In genomic region chr11:117828149-117828887, GRCm38 (mm10) we compare ENCODE assay signal across 8 mouse cellular contexts. TPM values are rescaled to one million over a fixed set of nuclear protein-coding genes. Genes with fewer than 3 reads are reported as not detected.
DNase-seq lines count a peak whose midpoint lies in the region; ATAC-seq and TF ChIP-seq lines count a peak whose summit lies in the region.

No protein-coding gene starts in this region.

- no peak for TF ChIP-seq POLR2A in lung, adult 2 months (IDR thresholded peaks at IDR 0.05; ENCODE audit: borderline replicate concordance, extremely low read depth, low read depth, low read length)

- 34% methylated on average over 18 of the region's 18 CpGs for WGBS in lung, adult 2 months
- 79% methylated on average over 18 of the region's 18 CpGs for WGBS in hindbrain, embryonic 15.5 days
- WGBS in liver, embryonic 15.5 days (ENCODE audit: insufficient replicate concordance): 43% methylated on average over 18 of the region's 18 CpGs
- 53% methylated on average over 18 of the region's 18 CpGs for WGBS in stomach, postnatal 0 days

- peaks cover 24% of the 10 kb centered on the region for H3K4me1 ChIP-seq in lung, adult 2 months (ENCODE audit: control insufficient read depth, insufficient read depth, low read length)
- peaks cover 46% of the 10 kb centered on the region for H3K4me1 ChIP-seq in hindbrain, embryonic 15.5 days (replicated peaks)
- peaks cover 92% of the 10 kb centered on the region for H3K4me1 ChIP-seq in liver, embryonic 15.5 days (replicated peaks)
- peaks cover 10% of the 10 kb centered on the region for H3K4me1 ChIP-seq in stomach, postnatal 0 days (replicated peaks; ENCODE audit: control insufficient read depth, insufficient read depth)

- DNase-seq in lung, adult 18-20 months: peak; percentile 64 to 67
- DNase-seq in lung, adult 2 months: no peak
- DNase-seq in adrenal gland, postnatal 14 days: peak; percentile 59
- peak; percentile 70 for DNase-seq in stomach, postnatal 0 days (ENCODE audit: low spot score)
- no peak for DNase-seq in left cerebral cortex, adult 18-20 months (ENCODE audit: low spot score in 2 of 2)
- DNase-seq in cerebellum, adult 11 months: no peak

- H3K9ac ChIP-seq in hindbrain, embryonic 15.5 days: no peak overlapping the region
- H3K9ac ChIP-seq in liver, embryonic 15.5 days: peak overlapping the region; percentile 26
- H3K9ac ChIP-seq in stomach, postnatal 0 days (ENCODE audit: low read length): peak overlapping the region; percentile 31; the same call in 1 of the 2 replicates

- no peak for ATAC-seq in hindbrain, embryonic 15.5 days (ENCODE audit: low FRiP score, low read depth)
- no peak for ATAC-seq in liver, embryonic 15.5 days (ENCODE audit: insufficient read depth)
- ATAC-seq in stomach, postnatal 0 days (ENCODE audit: low FRiP score, low TSS enrichment): no peak

- TF ChIP-seq EP300 in stomach, postnatal 0 days (optimal IDR thresholded peaks at IDR 0.05): no peak

- H3K36me3 ChIP-seq in hindbrain, embryonic 15.5 days: no peaks in the 10 kb centered on the region
- peaks cover 11% of the 10 kb centered on the region for H3K36me3 ChIP-seq in liver, embryonic 15.5 days (replicated peaks)
- H3K36me3 ChIP-seq in stomach, postnatal 0 days (ENCODE audit: control insufficient read depth, insufficient read depth, low read length): no peaks in the 10 kb centered on the region

- no peak overlapping the region for H3K4me3 ChIP-seq in lung, adult 2 months (replicated peaks; ENCODE audit: extremely low read depth, low read depth, low read length)
- no peak overlapping the region for H3K4me3 ChIP-seq in hindbrain, embryonic 15.5 days
- no peak overlapping the region; the same call in 1 of the 2 replicates for H3K4me3 ChIP-seq in liver, embryonic 15.5 days (replicated peaks)
- no peak overlapping the region for H3K4me3 ChIP-seq in stomach, postnatal 0 days (ENCODE audit: low read depth, low read length)

- no peak overlapping the region for H3K4me2 ChIP-seq in hindbrain, embryonic 15.5 days
- H3K4me2 ChIP-seq in liver, embryonic 15.5 days: peak overlapping the region; percentile 90
- H3K4me2 ChIP-seq in stomach, postnatal 0 days (replicated peaks; ENCODE audit: low read depth): no peak overlapping the region

- TF ChIP-seq CTCF in lung, adult 2 months (IDR thresholded peaks at IDR 0.05; ENCODE audit: insufficient read depth, low read length): no peak
- no peak for TF ChIP-seq CTCF in stomach, postnatal 0 days (IDR thresholded peaks at IDR 0.05; ENCODE audit: low read depth)

- no peaks in the 10 kb centered on the region for H3K27me3 ChIP-seq in hindbrain, embryonic 15.5 days
- H3K27me3 ChIP-seq in liver, embryonic 15.5 days: no peaks in the 10 kb centered on the region
- H3K27me3 ChIP-seq in stomach, postnatal 0 days (ENCODE audit: control insufficient read depth, insufficient read depth, low read length): no peaks in the 10 kb centered on the region

- H3K27ac ChIP-seq in hindbrain, embryonic 15.5 days (replicated peaks): peak overlapping the region; percentile 54; the same call in 1 of the 2 replicates
- peak overlapping the region; percentile 93 for H3K27ac ChIP-seq in liver, embryonic 15.5 days (replicated peaks)
- peak overlapping the region; percentile 87 for H3K27ac ChIP-seq in stomach, postnatal 0 days (replicated peaks)

- H3K9me3 ChIP-seq in hindbrain, embryonic 15.5 days: no peaks in the 10 kb centered on the region
- H3K9me3 ChIP-seq in liver, embryonic 15.5 days (replicated peaks): no peaks in the 10 kb centered on the region
- no peaks in the 10 kb centered on the region for H3K9me3 ChIP-seq in stomach, postnatal 0 days (ENCODE audit: control insufficient read depth, low read length)

RNA-seq across cellular contexts. Expression of gene Tk1, which starts 2.4 kb away (rescaled TPM):
- polyA plus RNA-seq in lung, adult 2 months (2012; rRNA removed): 7.3 and 11.5 TPM in 2 replicates
- total RNA-seq in adrenal gland, postnatal 14 days (2021): 29.1 and 34.8 TPM in 2 replicates
- 22.9 and 24.3 TPM in 2 replicates for polyA plus RNA-seq in hindbrain, embryonic 15.5 days (2015; fragmentation: Nextera tagmentation; extraction: Ambion mirVana)
- polyA plus RNA-seq in liver, embryonic 15.5 days (2015; fragmentation: Nextera tagmentation; extraction: Ambion mirVana): 136 and 138 TPM in 2 replicates
- polyA plus RNA-seq in stomach, postnatal 0 days (2015; fragmentation: Nextera tagmentation; extraction: Ambion mirVana): 47.1 and 58.0 TPM in 2 replicates
- total RNA-seq in left cerebral cortex, adult 18-20 months (2021): under 1 TPM; 0.84 to 0.98 TPM

RNA-seq across cellular contexts. Expression of gene Afmid, which starts 2.6 kb away (rescaled TPM):
- polyA plus RNA-seq in lung, adult 2 months (2012; rRNA removed): 4.3 and 6.0 TPM in 2 replicates
- 7.5 and 16.4 TPM in 2 replicates for total RNA-seq in adrenal gland, postnatal 14 days (2021)
- 6.9 and 7.2 TPM in 2 replicates for polyA plus RNA-seq in hindbrain, embryonic 15.5 days (2015; fragmentation: Nextera tagmentation; extraction: Ambion mirVana)
- polyA plus RNA-seq in liver, embryonic 15.5 days (2015; fragmentation: Nextera tagmentation; extraction: Ambion mirVana): 11.8 and 12.0 TPM in 2 replicates
- polyA plus RNA-seq in stomach, postnatal 0 days (2015; fragmentation: Nextera tagmentation; extraction: Ambion mirVana): 5.7 and 7.7 TPM in 2 replicates
- total RNA-seq in left cerebral cortex, adult 18-20 months (2021): 1 to 10 TPM; 4.1 to 6.3 TPM

RNA-seq across cellular contexts. Expression of gene Gm20708, which starts 18.9 kb away (rescaled TPM):
- polyA plus RNA-seq in lung, adult 2 months (2012; rRNA removed): 0.06 TPM in 1 of 2 replicates, not detected in the other
- 0.83 and 0.93 TPM in 2 replicates for total RNA-seq in adrenal gland, postnatal 14 days (2021)
- polyA plus RNA-seq in hindbrain, embryonic 15.5 days (2015; fragmentation: Nextera tagmentation; extraction: Ambion mirVana): 0.93 and 1.6 TPM in 2 replicates
- 0.28 and 0.45 TPM in 2 replicates for polyA plus RNA-seq in liver, embryonic 15.5 days (2015; fragmentation: Nextera tagmentation; extraction: Ambion mirVana)
- polyA plus RNA-seq in stomach, postnatal 0 days (2015; fragmentation: Nextera tagmentation; extraction: Ambion mirVana): 0.18 and 0.24 TPM in 2 replicates
- total RNA-seq in left cerebral cortex, adult 18-20 months (2021): 1 to 10 TPM in 1 of 2 experiments, under 1 TPM in 1; 0.86 to 2.6 TPM

RNA-seq across cellular contexts. Expression of gene Syngr2, which starts 18.9 kb away (rescaled TPM):
- polyA plus RNA-seq in lung, adult 2 months (2012; rRNA removed): 180 and 191 TPM in 2 replicates
- total RNA-seq in adrenal gland, postnatal 14 days (2021): 62.6 and 73.8 TPM in 2 replicates
- 17.2 and 19.3 TPM in 2 replicates for polyA plus RNA-seq in hindbrain, embryonic 15.5 days (2015; fragmentation: Nextera tagmentation; extraction: Ambion mirVana)
- 49.2 and 54.7 TPM in 2 replicates for polyA plus RNA-seq in liver, embryonic 15.5 days (2015; fragmentation: Nextera tagmentation; extraction: Ambion mirVana)
- polyA plus RNA-seq in stomach, postnatal 0 days (2015; fragmentation: Nextera tagmentation; extraction: Ambion mirVana): 165 and 183 TPM in 2 replicates
- 10 to 100 TPM in 1 of 2 experiments, 1 to 10 TPM in 1; 9.3 to 15.8 TPM for total RNA-seq in left cerebral cortex, adult 18-20 months (2021)

RNA-seq across cellular contexts. Expression of gene Birc5, which starts 20.7 kb away (rescaled TPM):
- polyA plus RNA-seq in lung, adult 2 months (2012; rRNA removed): 1.4 and 2.5 TPM in 2 replicates
- 17.8 and 22.6 TPM in 2 replicates for total RNA-seq in adrenal gland, postnatal 14 days (2021)
- 41.6 and 47.4 TPM in 2 replicates for polyA plus RNA-seq in hindbrain, embryonic 15.5 days (2015; fragmentation: Nextera tagmentation; extraction: Ambion mirVana)
- polyA plus RNA-seq in liver, embryonic 15.5 days (2015; fragmentation: Nextera tagmentation; extraction: Ambion mirVana): 306 and 347 TPM in 2 replicates
- 67.0 and 91.7 TPM in 2 replicates for polyA plus RNA-seq in stomach, postnatal 0 days (2015; fragmentation: Nextera tagmentation; extraction: Ambion mirVana)
- under 1 TPM; 0.65 to 0.87 TPM for total RNA-seq in left cerebral cortex, adult 18-20 months (2021)

Comparison
In these comparisons a context has a peak if more than half of its experiments do, and no peak if none do; other contexts are left out.
1. DNase-seq: peak in lung, adult 18-20 months (2 of 2), adrenal gland, postnatal 14 days (single experiment) and stomach, postnatal 0 days (single experiment); none in lung, adult 2 months (single experiment), left cerebral cortex, adult 18-20 months (0 of 2) and cerebellum, adult 11 months (single experiment).
2. Peak in every context shown above with its lines, with median percentiles within 50 percentile points of each other: H3K27ac ChIP-seq.